Mouse (Mus musculus): ENCODE results near the gene Anp32b.

Anp32b gene

DNA sequence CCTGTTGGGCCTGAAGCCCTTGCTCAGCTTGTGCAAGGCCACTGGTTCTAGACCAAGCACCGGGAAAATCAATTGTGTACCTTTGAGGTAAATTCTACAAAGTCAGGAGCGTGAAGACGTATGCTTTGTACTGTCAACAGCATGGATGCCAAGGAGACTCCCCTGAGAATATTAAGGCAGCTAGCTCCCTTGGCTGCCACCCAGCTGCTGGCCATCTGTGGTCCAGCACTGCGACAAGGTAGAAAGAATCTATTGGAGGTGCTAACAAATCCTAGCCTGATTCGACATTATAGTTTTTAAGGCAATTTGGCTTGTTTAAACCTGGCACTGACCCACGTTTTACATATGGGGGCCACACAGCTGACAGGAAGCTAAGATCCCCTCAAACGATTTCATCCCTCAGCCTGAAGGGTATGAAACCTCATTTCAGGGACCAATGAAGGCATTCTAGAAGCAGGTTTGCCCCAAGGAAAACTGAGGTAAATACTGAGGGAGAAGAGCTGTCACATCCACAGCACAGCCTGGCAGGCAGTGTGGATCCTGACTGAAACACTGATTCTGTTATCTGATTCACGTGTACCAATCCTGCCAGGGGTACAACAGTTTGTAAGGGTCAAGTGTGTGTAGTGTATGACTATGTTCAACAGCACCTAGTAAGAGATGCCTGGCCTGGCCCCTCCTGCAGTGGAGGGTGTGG, 54.8 kb downstream of the Anp32b start:
- DNase-seq (ENCODE audit: low spot score) = no peak

DNA sequence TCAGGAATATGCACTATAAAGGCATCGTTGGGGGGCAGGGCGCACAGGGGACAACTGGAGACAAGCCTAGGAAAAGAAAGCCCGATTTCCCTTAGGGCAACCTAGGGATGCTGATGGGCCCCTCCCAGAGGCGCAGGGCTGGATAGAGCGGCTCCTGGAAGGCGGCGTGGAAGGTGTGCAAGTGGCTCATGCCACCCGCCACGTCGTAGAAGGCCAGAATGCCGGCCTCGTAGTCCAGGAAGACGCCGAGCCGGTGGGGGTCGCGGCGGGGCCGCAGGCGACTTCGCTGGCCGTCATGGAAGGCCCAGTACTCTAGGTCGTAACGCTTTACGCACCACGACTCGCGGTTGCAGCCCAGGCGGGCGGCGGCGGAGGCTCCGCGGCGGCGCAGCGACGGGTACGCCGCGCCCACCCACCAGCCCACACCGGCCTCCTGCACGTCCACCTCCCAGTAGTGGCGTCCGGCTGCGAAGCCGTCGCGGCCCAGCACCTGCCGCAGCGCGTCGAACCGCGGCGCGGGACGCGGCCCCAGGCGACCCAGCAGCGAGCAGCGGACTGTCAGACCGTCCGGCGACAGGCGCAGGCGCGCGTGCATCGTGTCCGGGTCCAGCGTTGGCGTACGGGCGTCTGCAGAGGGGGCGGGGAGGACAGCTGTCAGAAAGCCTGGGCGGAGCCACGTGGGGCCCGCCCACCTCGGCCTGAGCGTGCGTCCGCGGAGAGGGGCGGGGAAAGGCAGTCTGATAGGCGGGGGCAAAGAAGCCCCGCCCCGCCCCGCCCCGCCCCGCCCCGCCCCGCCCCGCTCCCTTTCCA, 56.3 kb downstream of the Anp32b start:
- peak; percentile 90 for DNase-seq (ENCODE audit: low spot score)

DNA sequence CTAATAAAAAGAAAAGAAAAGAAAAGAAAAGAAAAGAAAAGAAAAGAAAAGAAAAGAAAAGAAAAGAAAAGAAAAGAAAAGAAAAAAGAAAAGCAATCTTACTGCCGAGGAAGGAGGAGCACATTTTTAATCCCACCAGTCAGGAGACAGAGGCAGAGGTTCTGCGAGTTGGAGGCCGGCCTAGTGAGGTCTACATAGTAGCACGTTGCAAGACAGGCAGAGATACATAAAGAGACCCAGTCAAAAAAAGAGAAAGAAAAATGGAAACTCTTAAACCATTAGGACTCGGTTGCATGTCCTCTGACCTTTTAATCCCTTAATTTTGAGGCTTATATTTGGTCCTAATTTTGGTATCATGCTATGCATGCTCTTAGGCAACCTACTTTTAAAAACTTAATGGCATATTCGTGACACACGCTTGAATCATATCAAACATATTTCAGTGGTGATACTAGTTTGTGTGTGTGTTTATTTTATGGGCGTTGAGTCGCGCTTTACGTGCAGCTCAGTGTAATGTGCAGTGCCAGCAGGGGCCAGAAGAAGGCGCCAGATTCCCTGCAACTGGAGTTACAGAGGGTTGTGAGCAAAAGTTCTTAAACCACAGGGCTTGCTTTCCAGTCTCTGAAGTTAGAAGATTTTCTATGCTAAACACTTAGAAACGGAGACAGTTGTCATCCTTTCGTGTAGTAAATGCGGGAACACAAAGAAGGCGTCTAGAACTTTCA, 57.2 kb downstream of the Anp32b start:
- peak; percentile 49 for DNase-seq (ENCODE audit: low spot score)

DNA sequence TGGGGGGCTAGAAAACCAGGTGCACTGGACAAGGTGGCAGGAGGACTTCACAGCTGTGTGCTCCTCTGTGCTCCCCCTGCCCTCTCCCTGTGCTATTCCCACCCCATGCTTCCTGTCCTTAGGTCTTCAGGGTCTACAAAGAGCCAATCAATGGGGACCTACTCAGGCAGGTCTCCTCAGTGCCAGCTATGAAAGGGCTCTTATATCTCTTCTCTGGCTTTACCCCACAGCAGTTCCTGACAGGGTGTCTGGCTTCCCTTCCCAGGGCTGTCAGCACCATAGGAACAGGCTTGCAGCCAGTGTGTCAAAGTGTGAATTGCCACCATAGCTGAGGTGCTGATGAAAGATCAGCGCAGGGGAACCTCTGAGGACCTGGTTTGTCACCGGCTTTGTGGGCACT, 69.8 kb downstream of the Anp32b start:
- no peak for DNase-seq (ENCODE audit: low spot score)

DNA sequence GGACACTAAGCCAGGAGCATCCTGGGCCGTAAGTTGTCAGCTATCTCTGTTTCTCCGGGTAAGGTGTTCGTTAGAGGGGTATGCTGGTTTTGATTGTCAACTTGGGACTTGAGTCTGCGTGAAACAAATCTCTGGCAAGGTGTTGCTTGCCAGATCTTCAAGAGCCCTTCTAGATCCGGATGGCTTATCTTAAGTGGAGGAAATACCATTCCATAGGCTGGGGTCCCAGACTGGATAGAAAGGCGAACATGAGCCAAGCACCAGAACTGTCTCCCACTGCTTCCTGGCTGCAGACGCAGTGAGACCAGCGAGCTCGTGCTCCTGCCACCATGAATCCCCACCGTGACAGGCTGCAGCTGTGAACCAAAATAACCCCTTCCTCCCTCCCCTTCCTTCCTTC, 70.8 kb downstream of the Anp32b start:
- no peak for DNase-seq (ENCODE audit: low spot score)

Data from left cerebral cortex, adult 11 months (tissue).